Mouse (Mus musculus): ENCODE results near the gene Cnga4.

DNA sequence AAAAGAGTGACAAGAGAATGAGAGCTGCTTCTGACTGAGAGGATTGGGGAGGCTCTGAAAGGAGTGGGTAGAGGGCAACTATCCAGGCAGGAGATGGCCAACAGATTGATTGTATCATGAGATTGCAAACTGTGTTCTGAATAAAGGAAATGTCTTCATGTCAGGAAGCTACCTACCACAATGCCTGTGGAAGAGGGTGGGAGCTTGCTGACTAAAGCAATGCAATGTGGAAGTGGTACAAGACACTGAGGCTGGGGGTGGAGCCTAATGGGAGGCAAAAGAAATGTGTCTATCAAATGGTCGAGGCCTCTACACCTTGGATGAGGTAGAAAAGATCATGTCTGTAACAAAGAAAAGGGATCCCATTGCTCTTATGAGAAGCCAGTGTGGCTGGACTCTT is 2.0 kb downstream of the Cnga4 start:
- TF ChIP-seq CTCF (conservative IDR thresholded peaks at IDR 0.05 in 1 of 2, IDR thresholded peaks at IDR 0.05 in 1 of 2; ENCODE audit: low read depth in 2 of 2, low read length in 2 of 2): no peak
- no peak for TF ChIP-seq MAFK (IDR thresholded peaks at IDR 0.05; ENCODE audit: insufficient replicate concordance, low read length)
- no peak for TF ChIP-seq E2F4 (IDR thresholded peaks at IDR 0.05; ENCODE audit: insufficient replicate concordance, low read depth, low read length)
- no peak for TF ChIP-seq CHD2 (IDR thresholded peaks at IDR 0.05; ENCODE audit: low read length)
- TF ChIP-seq CHD1 (IDR thresholded peaks at IDR 0.05; ENCODE audit: low read depth, low read length): no peak
- no peak for TF ChIP-seq NRF1 (IDR thresholded peaks at IDR 0.05; ENCODE audit: low read depth, low read length)
- TF ChIP-seq MAZ (IDR thresholded peaks at IDR 0.05; ENCODE audit: low read depth, low read length): no peak
- TF ChIP-seq POLR2A (IDR thresholded peaks at IDR 0.05; ENCODE audit: low read depth, low read length): no peak
- no peak for TF ChIP-seq ZNF384 (IDR thresholded peaks at IDR 0.05; ENCODE audit: low read depth, low read length)

Data from CH12.LX (cell line).